Mouse (Mus musculus) kidney, postnatal 14 days (tissue): ENCODE data around the gene Reln.

Experiments used
- DNase-seq: peaks from one replicate; pipeline ENCODE4 v3.0.0; 2022; ENCODE audit warnings: mixed read lengths

Reln gene

DNA sequence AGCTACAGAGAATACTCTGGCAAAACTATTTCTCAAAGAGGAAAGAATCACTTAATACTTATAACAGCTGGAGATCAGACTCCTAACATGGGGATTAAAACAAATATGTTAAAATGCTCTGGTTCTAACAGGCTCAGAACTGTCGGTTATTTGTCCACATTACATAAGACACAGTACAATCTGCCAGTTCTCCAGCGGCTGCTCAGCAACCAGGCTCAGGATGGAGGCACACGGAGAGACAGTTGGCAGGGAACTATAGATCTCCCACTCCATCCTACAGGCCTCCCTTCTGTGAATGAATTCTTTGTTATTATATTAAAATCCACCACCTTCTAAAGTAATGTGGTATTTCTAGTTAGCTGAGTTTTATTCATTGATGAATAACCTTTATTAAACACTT lies 37.4 kb downstream of the Reln start:
- no peak for DNase-seq

DNA sequence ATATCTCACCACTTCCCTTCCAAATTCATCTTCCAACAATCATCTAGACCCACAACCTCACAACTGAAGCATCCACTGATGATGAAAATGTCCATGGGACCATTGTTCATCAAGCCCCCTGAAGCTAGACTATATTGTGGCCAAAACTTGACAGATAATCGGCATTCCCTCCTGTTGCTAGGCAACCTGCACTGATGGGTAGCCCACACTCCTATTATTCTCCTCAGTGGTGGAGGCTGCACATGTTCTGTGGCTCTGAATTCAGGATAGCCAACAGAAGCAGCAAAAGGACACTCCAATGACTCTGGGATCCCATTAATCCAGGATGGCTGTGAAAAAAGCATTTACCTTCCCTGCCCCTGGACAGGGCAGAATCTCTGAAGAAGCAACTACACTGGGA lies 40.8 kb downstream of the Reln start:
- DNase-seq, result no peak

DNA sequence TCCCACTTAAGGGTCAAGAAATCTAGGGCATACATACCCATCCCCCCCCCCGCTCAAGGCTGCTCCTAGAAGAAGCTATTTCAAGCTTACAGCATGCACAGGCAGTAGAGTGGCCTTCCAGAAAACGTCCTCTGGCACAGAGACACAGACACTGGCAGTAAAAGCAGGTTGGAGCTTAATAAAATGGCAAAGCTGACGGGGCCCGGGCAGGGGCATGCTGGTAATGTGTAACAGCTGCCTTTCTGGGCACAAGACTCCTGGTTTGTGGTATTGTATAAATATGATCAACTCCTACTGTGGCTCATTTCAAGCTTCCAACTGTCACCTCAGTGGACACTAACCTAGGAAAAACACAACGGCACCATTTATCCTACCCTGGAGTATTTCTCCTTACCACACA lies 42.2 kb downstream of the Reln start:
- no peak for DNase-seq

DNA sequence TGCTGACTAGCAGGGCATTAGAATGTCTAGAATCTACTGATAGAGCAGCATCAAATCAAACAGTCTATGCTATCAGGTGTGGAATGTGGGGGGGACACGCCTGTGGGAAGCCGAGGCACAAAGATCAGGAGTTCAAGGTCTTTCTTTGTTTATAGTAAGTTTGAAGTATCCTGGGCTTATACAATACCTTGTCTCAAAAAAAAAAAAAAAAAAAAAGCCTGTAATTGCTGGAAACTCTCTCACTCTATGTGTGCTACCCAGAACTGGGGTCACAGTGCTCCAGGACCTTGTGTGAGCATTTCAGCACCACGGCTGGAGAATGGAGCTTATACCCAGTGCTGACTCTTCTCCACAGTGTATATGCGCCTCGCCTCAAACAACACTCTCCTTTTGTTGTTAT lies 43.7 kb downstream of the Reln start:
- DNase-seq, result no peak

DNA sequence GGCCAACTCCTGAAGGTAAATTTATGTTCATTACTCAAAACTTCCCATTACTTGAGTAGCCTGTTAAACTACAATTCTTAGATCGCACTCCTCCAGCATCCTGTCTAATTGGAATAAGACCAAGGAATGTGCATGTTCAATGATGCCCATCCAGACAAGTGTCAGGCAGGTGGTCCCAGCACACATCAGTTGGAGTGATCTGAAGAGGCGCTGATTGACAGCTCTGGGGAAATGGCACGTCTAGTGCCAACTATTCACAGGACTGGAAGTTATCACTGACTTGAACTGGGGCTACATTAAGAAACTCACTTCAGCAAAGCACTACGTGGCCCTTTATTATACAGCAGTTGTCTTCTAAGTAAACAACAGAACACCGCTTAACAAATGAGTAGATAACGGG lies 44.5 kb downstream of the Reln start:
- no peak for DNase-seq

DNA sequence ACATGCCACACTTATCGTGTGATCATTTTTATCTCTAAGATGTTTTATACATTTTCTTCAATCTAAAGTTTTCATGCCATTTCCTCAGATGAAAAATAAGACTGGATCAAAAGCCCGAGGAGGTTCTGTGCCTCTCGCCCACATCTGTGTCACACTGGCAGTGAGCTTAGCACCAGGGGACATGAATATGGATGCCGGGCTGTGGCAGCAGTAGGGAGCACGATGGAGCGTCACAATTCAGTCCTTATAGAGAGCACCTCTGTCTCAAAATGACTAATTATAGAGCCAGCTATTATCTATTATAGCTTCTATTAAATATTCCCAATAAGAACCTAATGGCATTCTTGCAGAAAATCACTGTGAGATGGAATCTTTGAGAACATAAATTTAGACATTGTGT lies 49.3 kb downstream of the Reln start:
- no peak for DNase-seq

DNA sequence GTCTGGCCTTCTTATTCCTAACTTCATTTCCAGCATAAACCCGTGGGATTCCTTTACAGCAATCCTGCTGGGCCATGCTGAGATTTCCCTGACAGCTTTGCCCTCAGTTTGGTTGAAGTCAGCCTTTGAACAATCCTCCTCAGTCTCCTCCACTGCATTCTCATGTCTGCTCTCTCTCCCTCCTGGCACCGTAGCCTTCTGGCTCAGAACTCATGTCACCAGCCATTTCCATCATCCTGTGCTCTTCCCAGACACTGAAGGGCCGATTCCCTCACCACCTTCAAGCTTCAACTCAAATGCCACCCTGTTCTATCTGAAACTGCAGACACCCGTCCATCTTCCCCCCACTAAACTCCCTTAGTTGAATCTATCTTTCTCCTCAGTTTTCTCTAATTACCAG lies 53.1 kb downstream of the Reln start:
- DNase-seq, result no peak

DNA sequence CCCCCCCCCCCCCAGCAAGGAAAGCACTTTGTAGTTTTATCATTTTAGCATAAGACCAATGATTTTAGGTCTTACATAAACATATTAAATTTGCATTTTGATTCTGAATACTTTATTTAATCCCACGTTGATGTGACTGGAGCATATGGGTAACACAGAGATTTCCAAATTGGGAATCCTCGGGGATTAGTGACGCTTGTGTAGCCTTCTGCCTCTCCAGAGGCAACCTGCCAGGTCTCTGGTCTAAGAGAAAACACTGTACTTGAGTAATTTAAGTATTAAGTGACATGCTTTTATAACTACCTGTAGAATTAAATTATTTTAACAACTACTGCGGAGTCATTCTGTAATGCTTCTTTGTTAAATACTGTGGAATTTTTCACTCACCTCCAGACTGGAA lies 59.1 kb downstream of the Reln start:
- DNase-seq, result no peak

DNA sequence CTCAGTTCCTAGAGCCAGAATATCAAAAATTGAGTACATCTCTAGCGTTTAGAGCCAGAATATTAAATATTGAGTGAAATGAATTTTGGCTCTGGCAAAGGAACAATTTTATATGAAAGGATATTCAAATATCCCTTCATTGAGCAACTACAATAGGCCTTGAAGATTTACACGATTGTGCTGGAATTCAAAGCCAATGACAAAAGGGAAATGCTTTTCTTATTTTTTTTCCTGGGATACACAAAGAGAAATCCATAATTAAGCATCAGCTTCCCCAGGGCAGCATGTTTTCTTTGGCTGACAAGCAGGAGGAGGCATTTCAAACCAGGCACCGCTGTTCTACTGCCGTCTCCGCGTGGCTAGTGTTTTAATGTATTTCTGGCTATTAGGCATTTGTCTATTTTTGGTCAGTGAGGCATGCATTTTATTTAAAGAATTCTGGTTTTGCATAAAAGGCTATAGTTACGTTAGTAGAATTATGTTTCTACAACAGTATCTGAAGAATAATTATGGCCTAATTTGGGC lies 62.3 kb downstream of the Reln start:
- DNase-seq, result no peak

DNA sequence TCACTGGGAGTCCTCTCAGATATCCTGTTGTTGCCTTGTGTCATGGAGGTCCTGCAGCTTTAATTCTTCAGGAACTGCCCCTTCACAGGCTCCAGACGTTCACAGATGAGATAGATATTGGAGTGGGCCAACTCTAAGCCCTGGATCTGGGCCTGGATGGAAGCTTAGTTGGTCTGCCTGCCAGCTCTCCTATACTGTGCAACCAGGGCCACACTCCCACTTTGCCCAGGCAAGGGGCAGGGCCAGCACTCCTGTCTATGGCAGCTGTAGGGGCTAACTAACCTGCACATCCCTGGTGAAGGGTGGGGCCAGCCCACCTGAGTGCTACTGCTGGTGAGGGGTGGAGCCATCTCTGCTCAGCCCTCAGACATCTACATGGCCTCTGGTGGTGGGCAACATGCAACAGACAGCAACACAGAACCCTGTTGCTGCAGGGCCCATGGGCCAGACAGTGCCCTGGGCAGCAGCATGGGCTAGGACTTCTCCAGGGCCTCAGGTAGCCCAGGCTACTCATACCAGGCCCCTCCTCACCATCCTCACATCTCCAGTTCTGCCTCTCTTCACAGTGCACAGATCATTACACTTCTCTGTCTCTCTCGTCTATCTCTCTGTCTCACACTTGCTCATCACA lies 63.9 kb downstream of the Reln start:
- no peak for DNase-seq

DNA sequence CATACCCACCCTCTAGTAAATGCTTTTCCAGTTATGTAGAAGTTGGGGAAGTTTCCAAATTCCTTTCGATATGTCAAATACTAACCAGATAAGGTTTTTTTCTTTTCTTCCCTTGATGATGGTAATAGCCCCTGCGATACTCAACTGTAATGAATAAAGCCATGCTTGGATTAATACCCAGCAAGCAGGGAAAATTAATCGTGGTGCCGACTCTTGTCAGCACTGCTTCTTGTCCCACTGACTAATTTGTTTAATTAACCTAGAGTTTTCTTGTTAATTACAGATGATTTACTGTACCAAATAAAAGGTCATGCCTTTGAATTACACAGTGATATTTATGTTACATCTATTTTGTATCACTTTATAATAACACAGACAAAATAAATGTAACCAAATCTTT lies 65.3 kb downstream of the Reln start:
- DNase-seq, result no peak

DNA sequence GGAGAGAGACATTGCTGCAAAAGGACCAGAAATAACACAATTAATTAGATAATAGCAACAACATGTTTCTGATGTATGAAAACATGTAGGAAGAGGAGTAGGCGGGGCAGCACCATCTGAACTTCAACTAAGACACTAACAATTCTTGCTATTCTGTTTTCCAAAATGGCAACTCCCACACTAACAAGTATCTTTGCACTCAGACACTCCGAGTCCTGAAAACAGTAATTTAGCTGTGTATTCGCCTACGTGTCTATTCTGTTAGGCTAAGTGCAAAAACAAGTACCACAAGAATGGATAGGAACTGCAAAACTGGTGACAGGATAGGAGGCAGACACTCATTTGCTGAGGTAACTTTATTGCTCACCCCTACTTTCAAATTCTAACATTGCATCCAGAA lies 70.4 kb downstream of the Reln start:
- DNase-seq, result no peak

DNA sequence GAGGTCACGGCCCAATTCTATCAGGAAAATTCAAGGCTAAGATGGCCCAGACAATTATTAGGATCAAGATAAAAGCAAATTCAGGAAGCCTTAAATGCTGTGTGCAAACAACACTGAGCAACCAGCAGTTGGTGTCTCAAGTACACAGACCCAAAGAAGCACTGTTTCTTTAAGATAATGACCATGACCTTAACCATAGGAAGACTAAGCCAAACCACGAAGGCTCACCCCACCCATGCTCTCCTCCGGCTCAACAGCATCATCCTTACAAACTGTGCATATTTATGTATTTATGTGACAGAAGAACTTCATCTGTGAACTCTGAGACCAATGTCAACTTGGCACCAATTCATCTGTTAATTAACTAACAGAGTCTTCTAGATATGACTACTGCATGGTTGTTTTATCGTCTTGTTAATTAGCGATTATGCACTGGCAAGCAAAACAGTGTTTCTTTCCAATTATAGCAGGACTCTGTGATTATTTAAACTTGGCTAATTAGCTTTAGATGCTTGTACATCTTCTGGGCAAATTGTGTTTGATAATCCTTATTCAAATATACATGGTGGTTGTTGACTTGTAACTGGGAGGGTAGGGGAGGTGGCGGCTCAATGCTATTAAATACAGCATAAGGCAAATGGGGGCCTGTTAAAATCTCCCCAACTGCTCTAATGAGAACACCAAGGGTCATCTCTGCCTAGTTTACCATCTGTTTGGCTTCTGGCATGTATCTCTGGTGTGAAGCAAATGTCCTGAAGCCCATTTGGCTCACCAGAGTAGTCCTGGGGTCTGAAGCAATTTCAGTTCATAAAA lies 77.8 kb downstream of the Reln start:
- DNase-seq, result no peak

DNA sequence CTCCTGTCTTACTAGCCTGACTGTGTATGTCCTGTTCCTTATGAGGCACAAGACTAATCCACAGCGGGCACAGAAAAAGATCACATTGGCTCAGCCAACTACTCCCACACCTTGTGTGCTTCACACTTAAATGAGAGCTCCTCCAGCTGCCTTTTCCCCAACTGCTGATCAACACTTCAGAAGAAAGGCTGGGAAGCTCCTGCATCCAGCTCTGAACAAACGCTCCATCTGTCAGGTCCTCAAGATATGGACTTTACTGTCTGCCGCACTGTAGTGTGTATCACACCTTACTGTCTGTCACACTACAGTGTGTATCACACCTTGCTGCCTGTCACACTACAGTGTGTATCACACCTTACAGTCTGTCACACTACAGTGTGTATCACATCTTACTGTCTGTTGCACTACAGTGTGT lies 82.1 kb downstream of the Reln start:
- no peak for DNase-seq

DNA sequence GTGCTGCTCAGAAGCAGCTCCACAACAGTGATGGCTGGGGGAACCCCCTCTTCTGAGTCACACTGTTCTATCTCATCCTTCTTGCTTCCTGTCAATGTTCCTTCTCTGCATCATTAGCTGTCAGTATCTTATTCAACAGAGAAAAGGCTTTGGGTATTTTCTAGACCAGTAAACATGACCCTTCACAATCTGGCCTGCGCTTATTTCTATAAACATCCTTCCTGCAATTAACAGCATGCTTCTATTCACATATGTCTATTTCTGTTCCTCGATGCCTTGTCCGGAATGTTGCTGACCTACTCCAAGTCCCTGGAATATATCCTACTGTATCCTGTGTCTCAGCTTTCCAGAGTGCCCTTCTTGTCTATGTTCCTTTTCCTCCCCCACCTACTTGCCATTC lies 89.2 kb downstream of the Reln start:
- no peak for DNase-seq

DNA sequence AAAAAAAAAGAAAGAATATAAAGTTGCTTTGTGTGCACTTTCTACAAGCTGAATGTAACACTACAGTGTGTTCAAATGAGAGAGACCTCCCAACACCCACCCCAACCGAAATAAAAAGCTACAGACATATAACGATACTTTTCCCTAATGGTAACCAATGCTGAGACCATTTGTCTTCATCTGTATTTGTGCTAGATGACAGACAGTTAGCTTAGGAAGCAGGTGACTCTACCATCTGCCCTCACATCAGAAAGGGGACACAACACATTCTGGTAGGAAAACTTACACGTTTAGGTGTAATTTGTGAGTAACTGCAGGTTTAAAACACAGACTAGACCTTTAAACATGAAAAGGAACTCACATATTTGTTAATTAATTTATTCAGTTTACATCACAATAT lies 90.6 kb downstream of the Reln start:
- DNase-seq, result no peak

DNA sequence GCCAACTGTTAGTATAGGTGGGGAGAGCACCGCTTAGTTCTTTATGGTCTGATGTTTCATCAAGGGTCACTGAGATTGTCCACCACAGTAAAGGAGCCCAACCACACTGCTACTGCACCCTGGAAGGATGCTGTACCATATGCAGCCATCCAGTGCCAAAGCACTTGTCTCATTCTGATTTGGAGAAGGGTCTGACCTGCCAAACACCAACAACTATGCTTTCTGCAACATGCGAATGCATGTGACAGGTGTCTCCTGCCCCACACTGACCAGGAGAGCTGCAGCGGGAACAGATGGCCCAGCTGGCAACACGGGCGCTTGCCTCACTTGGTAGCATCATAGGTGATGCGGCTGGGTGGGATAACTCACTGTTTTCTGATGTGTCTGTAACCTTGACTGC lies 91.2 kb downstream of the Reln start:
- DNase-seq, result no peak

DNA sequence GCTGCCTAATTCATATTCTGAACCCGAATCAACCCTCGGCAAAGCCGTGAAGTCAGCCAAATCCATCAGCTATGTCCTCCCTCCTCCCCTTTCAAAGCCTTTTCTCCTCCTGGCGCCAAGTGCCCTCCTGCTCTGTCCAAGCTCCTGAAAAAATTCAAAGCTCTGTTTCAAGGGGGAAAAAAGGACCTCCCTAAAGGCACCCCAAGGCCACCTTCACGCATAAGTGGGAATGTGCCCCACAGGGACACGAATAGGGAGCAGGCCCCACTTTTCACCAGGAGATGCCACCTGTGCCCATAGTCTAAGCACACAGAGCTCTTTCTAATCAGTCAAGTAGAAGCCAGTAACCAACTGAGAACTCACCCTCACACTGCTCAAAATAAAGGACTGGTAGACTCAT lies 96.7 kb downstream of the Reln start:
- DNase-seq, result no peak

DNA sequence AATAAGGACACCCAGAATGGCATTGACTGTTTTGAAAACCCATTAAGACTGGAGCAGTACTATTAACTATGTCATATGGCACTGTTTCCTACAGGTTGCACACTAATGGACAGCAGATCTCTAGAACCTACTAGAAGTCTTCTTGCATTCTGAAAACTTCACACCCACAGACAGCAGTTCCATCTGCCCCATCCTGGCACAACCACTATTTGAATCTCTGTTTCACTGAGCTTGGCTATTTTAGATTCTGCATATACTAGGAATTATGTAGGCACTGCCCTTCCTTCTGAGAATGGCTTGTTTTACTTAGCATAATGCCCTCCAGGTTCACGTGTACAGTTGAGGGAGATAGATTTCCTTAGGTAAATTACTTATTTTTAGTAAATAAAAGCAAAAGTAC lies 99.4 kb downstream of the Reln start:
- no peak for DNase-seq

DNA sequence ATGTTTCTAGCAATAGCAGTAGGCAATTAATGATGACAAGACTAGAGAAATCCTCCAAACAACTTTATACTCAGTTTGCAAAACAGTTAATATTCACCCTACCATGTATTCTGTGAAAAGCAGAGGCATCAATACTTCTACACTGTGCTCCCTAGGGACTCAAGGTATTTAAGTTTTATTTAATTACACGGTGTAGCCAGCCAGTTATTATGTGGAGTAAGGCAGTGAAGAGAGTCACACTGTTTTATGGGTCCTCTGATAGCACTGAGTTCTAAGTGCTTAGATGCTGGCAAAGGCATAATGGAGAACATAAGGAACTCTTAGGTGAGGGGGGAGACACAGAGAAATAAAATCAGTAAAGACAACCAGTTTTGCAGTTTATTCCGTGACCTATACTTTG lies 101.0 kb downstream of the Reln start:
- DNase-seq, result no peak

DNA sequence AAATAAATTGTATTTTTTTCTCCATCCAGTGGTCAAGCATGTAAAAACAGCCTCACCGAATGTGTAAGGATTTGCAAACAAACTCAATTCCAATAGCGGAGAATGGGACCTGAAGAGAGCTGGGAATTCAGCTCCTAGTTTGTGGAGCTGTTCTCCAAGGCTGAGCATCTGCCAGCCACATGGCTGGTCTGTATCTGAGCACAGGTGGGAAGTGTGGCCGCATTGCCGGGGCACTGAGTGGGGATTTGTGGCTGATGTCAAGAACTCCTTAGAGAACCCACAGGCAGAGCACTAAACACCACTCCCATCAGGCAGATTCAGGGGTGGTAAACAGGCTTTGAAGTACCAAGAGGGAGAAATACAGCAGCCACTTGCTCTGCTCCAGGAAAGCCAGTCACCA lies 102.9 kb downstream of the Reln start:
- no peak for DNase-seq

DNA sequence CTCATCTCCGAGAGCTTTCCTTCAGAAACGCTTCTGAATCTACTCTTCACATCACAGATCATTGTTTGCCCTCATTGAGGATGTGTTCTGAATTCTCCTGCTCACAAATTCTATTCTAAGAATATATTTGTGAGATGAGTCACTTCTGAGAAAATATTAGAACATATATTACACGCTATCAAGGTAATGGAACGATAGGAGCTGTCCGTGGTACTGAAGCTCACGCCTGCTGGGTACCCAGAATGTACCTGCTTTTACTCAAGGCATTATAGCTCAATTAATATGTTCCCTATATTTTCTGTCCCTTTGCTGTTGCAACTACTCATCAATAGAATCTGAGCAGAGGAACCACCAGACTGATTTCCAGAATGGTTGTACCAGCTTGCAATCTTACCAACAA lies 107.7 kb downstream of the Reln start:
- DNase-seq, result peak; percentile 20

DNA sequence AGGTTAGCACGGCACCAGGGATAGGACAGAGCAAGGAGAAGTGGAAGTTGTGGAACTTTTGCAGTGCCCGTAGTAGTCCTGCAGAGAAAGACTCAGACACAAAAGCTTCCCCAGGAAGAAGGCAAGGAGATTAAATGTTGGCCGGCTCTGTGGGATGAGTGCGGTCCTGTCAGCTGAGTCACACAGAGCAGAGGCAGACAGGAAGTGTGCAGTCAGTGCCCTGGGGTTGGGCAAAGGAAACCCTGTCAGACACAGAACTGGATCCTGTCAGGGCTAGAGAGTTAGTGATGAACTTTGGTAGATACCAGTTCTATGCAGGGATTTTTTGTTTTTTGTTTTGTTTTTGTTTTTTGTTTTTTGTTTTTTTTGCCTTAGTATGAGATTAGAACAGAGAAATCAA lies 120.0 kb downstream of the Reln start:
- DNase-seq, result peak; percentile 1

DNA sequence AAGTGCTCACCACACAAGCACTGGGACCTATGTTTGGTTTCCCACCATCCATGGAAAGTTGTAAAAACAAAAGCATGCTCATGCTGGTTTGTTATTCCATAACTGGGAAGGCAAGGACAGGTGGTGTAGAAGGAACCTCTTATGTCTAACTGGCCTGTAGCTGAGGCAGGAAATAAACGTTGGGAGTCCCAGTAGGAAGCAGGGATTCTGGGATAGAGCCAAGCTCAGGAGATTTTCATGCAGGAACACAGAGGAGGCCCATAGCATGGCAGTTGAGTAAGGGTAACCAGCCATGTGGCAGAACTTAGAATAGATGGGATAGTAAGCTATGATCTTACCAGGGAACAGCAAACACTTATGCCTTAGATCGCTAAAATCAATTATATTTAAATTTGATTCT lies 120.6 kb downstream of the Reln start:
- DNase-seq, result no peak
